Mouse (Mus musculus) erythroblast, embryonic 14.5 days (primary cell): ENCODE results near the gene Olfr1201.

Experiments
- GATA1 ChIP-seq: IDR thresholded peaks from 2 replicates; pipeline ENCODE4 v1.6.1; 2012; ENCODE audit warnings: low read length, inconsistent platforms, mixed read lengths
- TAL1 ChIP-seq: IDR thresholded peaks from 3 replicates; pipeline ENCODE4 v1.6.1; 2012; ENCODE audit warnings: low read length, inconsistent platforms, mixed read lengths

DNA sequence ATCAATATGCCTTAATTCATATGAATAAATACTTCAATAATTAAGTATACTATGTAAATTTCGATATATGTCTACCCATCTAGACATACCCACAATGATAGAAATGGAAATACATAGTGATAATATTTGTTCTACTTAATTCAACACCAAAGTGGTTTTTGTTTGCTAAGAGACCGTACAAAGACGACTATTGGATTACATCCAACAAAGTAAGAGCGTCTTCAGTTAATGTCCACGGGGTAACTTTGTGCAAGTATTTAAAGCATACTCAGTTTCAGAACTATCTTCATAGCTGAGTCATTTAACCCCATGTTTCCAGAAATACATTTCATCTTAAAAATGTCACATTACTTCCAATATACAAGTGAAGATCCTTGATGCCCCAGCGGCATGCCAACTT lies at the start of gene Olfr1201:
- TF ChIP-seq GATA1: no peak
- no peak for TF ChIP-seq TAL1
